Mouse (Mus musculus): ENCODE data around the gene Hbb-bt.
A peak's percentile ranks its signal among the peaks of the same experiment; 100 is the strongest.
"Not testable (repeated sequence)": the region's sequence is repeated elsewhere in the genome, so short reads cannot be mapped to it uniquely, and the experiment has no call there.

The Hbb-bt gene

DNA sequence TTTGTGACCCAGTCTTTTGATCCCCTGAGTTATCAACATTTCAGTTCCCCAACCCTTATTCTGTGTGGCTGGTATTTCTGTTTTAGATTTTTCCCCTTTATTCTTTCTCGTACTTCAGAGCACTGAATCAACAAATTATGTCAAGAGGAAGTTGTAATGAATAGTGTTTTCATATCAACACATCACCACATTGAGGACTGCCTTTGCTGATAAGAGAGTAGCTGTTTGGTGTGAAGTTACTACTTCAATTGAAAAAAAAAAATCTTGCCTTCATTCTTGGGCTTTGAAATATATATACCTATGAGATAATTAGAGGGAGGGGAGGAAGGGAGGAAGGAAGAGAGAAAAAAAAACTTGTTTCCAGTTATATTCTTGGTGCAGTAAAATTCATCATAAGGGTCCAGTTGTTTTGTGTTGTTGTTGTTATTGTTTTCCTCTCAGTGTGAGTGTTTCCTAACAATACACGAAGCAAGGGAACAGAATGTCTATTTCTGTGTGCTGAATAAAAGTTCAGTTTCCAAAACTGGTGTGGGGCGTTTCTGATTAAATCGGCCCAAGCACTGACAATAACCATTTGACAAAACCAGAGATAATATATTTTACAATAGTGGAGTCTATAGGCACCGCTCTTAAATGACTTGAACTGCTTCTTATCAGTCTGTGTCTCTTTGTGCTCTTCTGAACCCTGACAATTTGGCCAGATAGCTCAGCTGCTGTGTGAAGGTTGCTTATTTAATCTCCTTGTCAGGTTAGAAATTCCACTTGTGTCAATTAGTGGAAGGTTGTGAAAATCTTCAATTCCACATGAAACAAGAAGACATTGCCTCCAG is 4.6 kb downstream of the Hbb-bt start:
- no peak for DNase-seq (ENCODE audit: low read depth, low spot score)

DNA sequence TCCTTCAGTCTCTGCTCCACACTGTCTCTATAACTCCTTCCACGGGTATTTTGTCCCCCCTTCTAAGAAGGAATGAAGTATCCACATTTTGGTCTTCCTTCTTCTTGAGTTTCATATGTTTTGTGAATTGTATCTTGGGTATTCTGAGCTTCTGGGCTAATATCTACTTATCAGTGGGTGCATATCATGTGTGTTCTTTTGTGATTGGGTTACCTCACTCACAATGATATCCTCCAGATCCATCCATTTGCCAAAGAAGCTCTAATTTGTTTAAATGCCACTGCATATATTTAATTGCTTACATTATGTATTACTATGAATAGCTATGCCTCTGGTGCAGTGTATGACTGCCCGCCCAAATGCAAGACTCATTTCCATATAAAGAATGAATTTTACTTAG is 5.7 kb downstream of the Hbb-bt start:
- DNase-seq (ENCODE audit: low read depth, low spot score) = not testable (repeated sequence)

DNA sequence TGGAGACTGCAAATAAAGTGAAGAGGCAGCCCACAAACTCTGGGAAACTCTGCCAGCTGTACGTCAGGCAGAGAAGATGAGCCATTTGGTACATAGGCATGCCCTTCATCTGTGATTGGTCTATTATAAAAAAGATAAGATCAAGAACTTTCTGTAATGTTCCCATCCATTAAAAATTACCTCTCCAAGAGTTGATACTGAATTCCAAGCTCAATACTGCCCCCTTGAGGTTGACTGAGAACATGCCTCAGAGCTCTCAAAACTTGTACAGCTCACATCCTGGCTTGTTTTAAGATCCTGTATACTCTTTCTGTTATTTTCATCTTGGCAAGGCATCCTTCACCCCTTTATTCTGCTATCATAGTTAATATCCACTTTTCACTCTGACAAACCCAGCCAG is 6.9 kb downstream of the Hbb-bt start:
- DNase-seq (ENCODE audit: low read depth, low spot score) = peak; percentile 48

DNA sequence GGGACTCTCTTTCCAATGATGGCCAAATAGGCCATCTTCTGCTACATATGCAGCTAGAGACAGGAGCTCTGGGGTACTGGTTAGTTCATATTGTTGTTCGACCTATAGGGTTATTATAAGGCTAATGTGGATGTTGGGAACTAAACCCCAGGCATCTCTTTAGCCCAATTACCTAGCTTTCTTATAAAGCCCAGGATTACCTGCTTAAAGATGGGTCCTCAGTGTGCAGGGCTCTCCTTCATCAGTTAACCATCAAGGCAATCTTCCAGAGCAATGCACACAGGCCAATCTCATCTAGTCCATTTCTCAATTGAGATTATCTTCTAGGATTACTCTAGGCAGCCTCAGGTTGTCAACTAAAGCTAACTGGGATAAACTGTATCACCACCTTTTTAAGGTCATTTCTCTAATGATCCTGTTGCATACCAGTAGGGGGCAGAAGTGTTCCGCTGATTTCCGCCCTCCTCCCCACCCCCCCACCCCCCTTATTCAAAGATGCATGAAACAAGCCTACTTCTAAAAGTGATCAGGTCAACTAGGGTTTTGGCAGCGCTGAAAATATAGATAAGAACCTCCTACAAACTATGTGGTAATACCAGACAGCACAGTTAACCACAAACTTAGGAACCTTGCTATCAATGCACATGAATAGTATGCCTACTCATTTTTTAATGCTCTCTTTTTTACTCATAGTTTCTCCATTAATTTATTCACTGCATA is 21.0 kb downstream of the Hbb-bt start:
- DNase-seq (ENCODE audit: low read depth, low spot score) = no peak

DNA sequence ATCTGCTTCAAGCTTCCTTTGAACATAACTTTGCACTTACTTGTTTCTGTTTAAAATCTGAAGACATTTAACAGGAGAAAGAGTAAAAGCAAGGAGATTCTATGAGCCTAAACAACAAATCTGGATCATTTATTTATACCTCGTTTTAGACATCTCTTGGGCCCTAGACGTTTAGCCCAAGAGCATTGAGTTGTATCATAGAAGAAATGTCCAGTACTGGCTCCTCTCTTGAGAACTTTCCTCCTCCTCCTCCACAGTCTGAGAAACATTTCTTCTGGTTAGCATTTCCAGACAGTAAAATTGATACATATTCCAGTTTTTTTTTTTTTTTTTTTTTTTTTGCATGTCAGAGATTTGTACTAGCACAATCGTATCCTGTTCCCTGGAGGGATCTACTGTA is 22.1 kb downstream of the Hbb-bt start, which contains the start of gene Olfr67:
Olfr67 (minus strand) TSS at position 101 of the 400 bp plus-strand sequence.
- no peak for DNase-seq (ENCODE audit: low read depth, low spot score)

DNA sequence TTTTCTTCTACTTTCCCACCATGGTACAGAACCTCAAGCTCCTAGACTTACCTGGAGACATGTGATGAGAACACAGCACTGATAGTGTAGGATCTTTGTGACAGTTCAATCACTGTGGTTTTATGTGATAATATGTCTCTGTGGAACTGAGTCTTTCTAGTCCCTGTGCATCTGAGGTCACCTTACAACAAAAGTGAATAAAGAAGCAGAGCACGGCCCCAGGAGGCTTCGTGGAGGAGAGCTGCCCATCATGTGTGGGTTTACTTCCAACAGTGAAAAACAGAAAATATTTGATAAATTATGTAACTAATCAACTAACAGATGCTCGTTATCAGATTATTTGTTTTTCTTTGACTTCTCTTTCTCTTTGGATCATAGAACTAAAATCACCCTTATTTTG is 34.2 kb downstream of the Hbb-bt start, which contains the start of gene Olfr68:
Olfr68 (minus strand) TSS at position 101 of the 400 bp plus-strand sequence.
- no peak for DNase-seq (ENCODE audit: low read depth, low spot score)

DNA sequence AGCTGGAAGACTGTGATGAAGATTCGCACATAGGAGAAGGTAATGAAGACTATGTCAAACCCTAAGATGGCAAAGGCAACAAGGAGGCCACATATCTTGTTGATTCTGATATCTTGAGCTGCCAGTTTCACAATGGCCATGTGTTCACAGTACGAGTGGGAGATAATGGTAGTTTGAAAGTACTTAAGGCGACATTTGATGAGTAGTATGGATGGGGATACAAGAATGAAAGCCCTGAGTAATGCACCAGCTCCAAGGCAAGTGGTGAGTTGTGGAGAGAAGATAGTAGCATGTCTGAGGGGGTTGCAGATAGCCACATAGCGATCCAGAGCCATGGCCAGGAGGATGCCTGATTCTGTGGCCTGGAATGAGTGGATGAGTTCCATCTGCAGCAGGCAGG is 36.1 kb downstream of the Hbb-bt start:
- not testable (repeated sequence) for DNase-seq (ENCODE audit: low read depth, low spot score)

DNA sequence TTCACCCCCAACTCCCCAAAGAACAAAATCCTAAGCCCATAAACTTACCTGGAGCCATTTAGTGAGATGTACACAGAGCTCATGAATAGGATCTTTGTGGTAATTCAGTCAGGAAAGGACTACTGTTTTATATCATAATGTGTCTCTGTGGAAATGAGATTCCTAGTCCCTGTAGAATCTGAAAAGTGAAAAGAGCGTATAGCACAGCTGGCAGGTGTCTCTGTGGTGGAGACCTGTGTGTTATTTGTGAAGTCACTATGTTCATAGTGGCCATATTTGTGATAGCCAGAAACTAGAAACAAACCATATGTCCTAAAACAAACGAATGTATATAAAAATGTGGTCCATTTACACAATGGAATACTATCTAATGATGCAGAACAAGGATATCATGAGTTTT is 42.3 kb downstream of the Hbb-bt start, which contains the start of gene Olfr69:
Olfr69 (minus strand) TSS at position 101 of the 400 bp plus-strand sequence.
- DNase-seq (ENCODE audit: low read depth, low spot score) = no peak

DNA sequence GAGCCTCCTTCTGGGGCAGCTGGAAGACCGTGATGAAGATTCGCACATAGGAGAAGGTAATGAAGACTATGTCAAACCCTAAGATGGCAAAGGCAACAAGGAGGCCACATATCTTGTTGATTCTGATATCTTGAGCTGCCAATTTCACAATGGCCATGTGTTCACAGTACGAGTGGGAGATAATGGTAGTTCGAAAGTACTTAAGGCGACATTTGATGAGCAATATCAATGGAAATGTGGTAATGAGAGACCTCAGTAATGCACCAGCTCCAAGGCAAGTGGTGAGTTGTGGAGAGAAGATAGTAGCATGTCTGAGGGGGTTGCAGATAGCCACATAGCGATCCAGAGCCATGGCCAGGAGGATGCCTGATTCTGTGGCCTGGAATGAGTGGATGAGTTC is 46.1 kb downstream of the Hbb-bt start:
- not testable (repeated sequence) for DNase-seq (ENCODE audit: low read depth, low spot score)

All from mesoderm, embryonic 11.5 days (tissue).